ENCODE assay signal across 19 mouse cellular contexts in the genomic region with DNA sequence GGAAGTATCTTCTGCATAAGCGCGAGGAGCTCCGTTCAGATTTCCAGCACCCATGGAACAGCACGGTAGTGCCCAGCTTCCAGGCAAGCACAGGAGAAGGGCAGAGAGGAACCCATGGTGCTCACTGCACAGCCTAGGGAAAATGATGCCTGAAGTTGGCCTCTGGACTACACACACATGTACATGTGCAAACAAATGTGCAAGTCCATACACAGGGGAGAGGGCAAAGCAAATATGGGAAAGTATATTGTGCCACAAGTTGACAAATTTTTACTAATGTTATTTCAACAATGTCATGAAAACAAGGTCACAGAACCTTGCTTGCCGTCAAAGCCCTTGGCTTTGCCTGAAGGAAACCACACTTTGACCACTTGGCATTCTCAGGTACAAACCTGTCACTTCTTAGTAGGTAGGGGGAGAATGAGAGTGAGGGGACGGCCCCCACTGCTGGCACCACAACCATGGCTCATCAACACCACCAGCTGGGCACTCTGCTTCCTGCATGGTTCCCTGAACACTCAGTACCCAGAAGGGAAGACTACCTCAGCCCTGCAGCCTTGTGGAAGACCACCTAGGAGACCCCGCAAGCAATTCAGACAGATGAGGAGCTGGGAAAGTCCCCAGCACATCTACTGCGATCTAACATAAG.
DNase-seq lines count a peak whose midpoint lies in the region; TF ChIP-seq lines count a peak whose summit lies in the region.
"Had no signal": no experiment of that assay in that cellular context is flagged by ENCODE, and none has a peak within 500 bp of the region (broad histone marks: within the 10 kb centered on the region; RNA-seq: fewer than 3 reads in every experiment).

No protein-coding gene starts in this region.

- peak overlapping the region; percentile 66; the same call in 1 of the 2 replicates for H3K27ac ChIP-seq in gastrocnemius, adult 2 months
- H3K27ac ChIP-seq: embryonic facial prominence, embryonic 13.5 days; heart, embryonic 15.5 days; hindbrain, embryonic 12.5 days; limb, embryonic 13.5 days; macrophage; neural tube, embryonic 12.5 days had no signal

- H3K4me3 ChIP-seq in gastrocnemius, adult 2 months, result no peak overlapping the region
- H3K4me3 ChIP-seq: embryonic facial prominence, embryonic 13.5 days; heart, embryonic 15.5 days; hindbrain, embryonic 12.5 days; limb, embryonic 13.5 days; neural tube, embryonic 12.5 days had no signal

- DNase-seq in gastrocnemius, adult 2 months, result no peak
- DNase-seq in gastrocnemius, adult 18-20 months (ENCODE audit: low spot score), result no peak
- peak; percentile 56 for DNase-seq in CD4-positive helper T cell, adult 2 months (ENCODE audit: low read depth, low spot score)
- peak; percentile 62 for DNase-seq in induced T-regulatory cell, adult 2 months (ENCODE audit: low read depth)
- DNase-seq in thymus, postnatal 0 days (ENCODE audit: low spot score), result peak; percentile 45
- no peak for DNase-seq in urinary bladder, postnatal 36 days (ENCODE audit: low spot score in 2 of 2)
- no peak for DNase-seq in urinary bladder, postnatal 14 days (ENCODE audit: low spot score)
- no peak for DNase-seq in testis, postnatal 10 days (ENCODE audit: low spot score)
- DNase-seq: adrenal gland, postnatal 25 days; kidney, postnatal 36 days; layer of hippocampus, postnatal 36 days; lung, adult 2 months; right cerebral cortex, postnatal 25 days had no signal

- TF ChIP-seq CTCF in gastrocnemius, adult 2 months (IDR thresholded peaks at IDR 0.05), result no peak

- intact Hi-C loops in gastrocnemius, adult 2 months (cut with DNase I), result loop anchor here (2.0 to 10.0 kb wide), 3 partner anchors 65 to 165 kb away; partner anchors contain the start of gene Jak1

Comparison
In these comparisons a context has a peak if more than half of its experiments do, and no peak if none do; other contexts are left out.
1. DNase-seq: peak in CD4-positive helper T cell, adult 2 months (single experiment), induced T-regulatory cell, adult 2 months (single experiment) and thymus, postnatal 0 days (single experiment); none in gastrocnemius, adult 2 months (single experiment), gastrocnemius, adult 18-20 months (single experiment), urinary bladder, postnatal 36 days (0 of 2), urinary bladder, postnatal 14 days (single experiment) and testis, postnatal 10 days (single experiment).